Mouse (Mus musculus) stomach, postnatal 0 days (tissue): ENCODE data around the gene Nop10.

Experiments
- CTCF ChIP-seq: IDR thresholded peaks from 2 replicates; pipeline ENCODE4 v1.5.1; 2016; ENCODE audit warnings: antibody characterized with exemption, low read depth, mild to moderate bottlenecking, moderate library complexity
- EP300 ChIP-seq: optimal IDR thresholded peaks from 2 replicates; pipeline ENCODE3; 2016; ENCODE audit warnings: antibody characterized with exemption

DNA sequence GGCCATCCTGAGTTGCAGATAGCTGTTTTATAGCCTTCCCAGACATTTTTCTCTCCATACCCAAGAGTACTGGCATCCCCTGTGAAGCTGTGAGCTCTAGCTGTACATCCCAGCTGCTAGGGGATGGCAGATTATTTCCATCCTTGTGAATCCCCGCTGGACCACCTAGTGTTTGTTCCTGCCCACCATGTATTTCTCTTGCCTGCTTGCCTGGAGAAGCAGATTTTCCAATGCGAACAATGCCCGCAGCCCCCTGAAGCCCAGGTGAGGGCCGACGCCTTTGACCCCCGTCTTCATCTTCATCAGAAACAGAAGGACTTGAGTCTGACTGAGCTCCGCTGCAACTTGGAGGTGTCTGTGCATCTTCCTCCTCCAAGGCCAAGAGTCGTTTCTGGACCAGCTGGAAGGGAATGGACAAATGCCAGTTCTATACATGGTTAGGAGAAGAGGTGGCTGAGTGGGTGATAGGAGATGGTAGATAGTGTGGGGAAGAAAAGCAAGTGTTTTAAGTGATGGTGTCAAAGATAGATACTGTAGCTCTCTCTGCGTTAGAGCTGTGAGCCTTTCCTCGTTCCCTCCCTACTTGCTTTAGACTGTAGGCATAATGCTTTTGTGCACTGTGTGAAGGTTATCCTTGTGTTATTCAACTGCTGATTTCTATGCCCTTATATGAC, 11.8 kb upstream of the Nop10 start:
- TF ChIP-seq CTCF (no peak), EP300 (no peak)
